Mouse (Mus musculus): ENCODE data around the gene Adamts2.

- peak; percentile 68 for TF ChIP-seq CTCF (IDR thresholded peaks at IDR 0.05; ENCODE audit: low read depth)
- TF ChIP-seq EP300 (IDR thresholded peaks at IDR 0.05; ENCODE audit: low read depth), result no peak
Observed at GRCm38 (mm10) chr11:50587026-50587425, 14.9 kb upstream of the Adamts2 start.
